ENCODE assay signal across 15 mouse cellular contexts in genomic region chr1:159149721-159150120, GRCm38 (mm10).
DNase-seq lines count a peak whose midpoint lies in the region; ATAC-seq and TF ChIP-seq lines count a peak whose summit lies in the region.
"Had no signal": no experiment of that assay in that cellular context is flagged by ENCODE, and none has a peak within 500 bp of the region (broad histone marks: within the 10 kb centered on the region; RNA-seq: fewer than 3 reads in every experiment).

No protein-coding gene starts in this region.

- peak; percentile 15 to 23 for DNase-seq in cerebellum, adult 18-20 months
- no peak for DNase-seq in cerebellum, adult 11 months
- DNase-seq in hindbrain, embryonic 14.5 days (ENCODE audit: low spot score): no peak
- DNase-seq in hindbrain, postnatal 0 days (ENCODE audit: low spot score): no peak
- peak; percentile 50 to 72 for DNase-seq in cerebellum, postnatal 25 days
- no peak for DNase-seq in lung, postnatal 0 days (ENCODE audit: low spot score)
- no peak for DNase-seq in layer of hippocampus, postnatal 14 days (ENCODE audit: low spot score in 2 of 2)
- DNase-seq: adrenal gland, postnatal 10 days; gastrocnemius, postnatal 36 days; heart, adult 11 months; heart, postnatal 36 days; kidney, adult 11 months had no signal

- no peak overlapping the region for H3K27ac ChIP-seq in hindbrain, embryonic 14.5 days
- H3K27ac ChIP-seq in hindbrain, postnatal 0 days: no peak overlapping the region
- H3K27ac ChIP-seq in lung, postnatal 0 days (ENCODE audit: low read length): no peak overlapping the region
- H3K27ac ChIP-seq: embryonic facial prominence, embryonic 12.5 days; heart, embryonic 13.5 days had no signal

- no peaks in the 10 kb centered on the region for H3K36me3 ChIP-seq in hindbrain, embryonic 14.5 days (replicated peaks; ENCODE audit: control insufficient read depth, insufficient read depth)
- H3K36me3 ChIP-seq in hindbrain, postnatal 0 days (ENCODE audit: insufficient read depth, low read length): no peaks in the 10 kb centered on the region
- no peaks in the 10 kb centered on the region for H3K36me3 ChIP-seq in lung, postnatal 0 days (ENCODE audit: insufficient read depth, low read length)
- H3K36me3 ChIP-seq: embryonic facial prominence, embryonic 12.5 days; forebrain, embryonic 15.5 days; heart, embryonic 13.5 days had no signal

- H3K27me3 ChIP-seq in hindbrain, embryonic 14.5 days (ENCODE audit: control insufficient read depth, insufficient read depth, low read length): no peaks in the 10 kb centered on the region
- no peaks in the 10 kb centered on the region for H3K27me3 ChIP-seq in hindbrain, postnatal 0 days (ENCODE audit: insufficient read depth, low read length)
- H3K27me3 ChIP-seq in lung, postnatal 0 days (replicated peaks; ENCODE audit: insufficient read depth, low read length): no peaks in the 10 kb centered on the region
- H3K27me3 ChIP-seq: embryonic facial prominence, embryonic 12.5 days; forebrain, embryonic 15.5 days; heart, embryonic 13.5 days had no signal

- 0 out of 2 replicates have a peak, but pooled peaks have one; percentile 21 for ATAC-seq in hindbrain, embryonic 14.5 days (ENCODE audit: low FRiP score)
- no peak for ATAC-seq in hindbrain, postnatal 0 days
- ATAC-seq in lung, postnatal 0 days: no peak

- H3K9me3 ChIP-seq in hindbrain, embryonic 14.5 days (ENCODE audit: control insufficient read depth, low read length): no peaks in the 10 kb centered on the region
- no peaks in the 10 kb centered on the region for H3K9me3 ChIP-seq in hindbrain, postnatal 0 days (ENCODE audit: low read length)
- no peaks in the 10 kb centered on the region for H3K9me3 ChIP-seq in lung, postnatal 0 days (ENCODE audit: low read length)
- H3K9me3 ChIP-seq: embryonic facial prominence, embryonic 12.5 days; forebrain, embryonic 15.5 days; heart, embryonic 13.5 days had no signal

- no peak overlapping the region for H3K4me3 ChIP-seq in hindbrain, embryonic 14.5 days (replicated peaks; ENCODE audit: low read length)
- no peak overlapping the region for H3K4me3 ChIP-seq in hindbrain, postnatal 0 days (ENCODE audit: low read length)
- H3K4me3 ChIP-seq in lung, postnatal 0 days (ENCODE audit: low read depth, low read length): no peak overlapping the region
- H3K4me3 ChIP-seq: embryonic facial prominence, embryonic 12.5 days; forebrain, embryonic 15.5 days; heart, embryonic 13.5 days had no signal

- H3K4me2 ChIP-seq in hindbrain, embryonic 14.5 days (replicated peaks): no peak overlapping the region
- no peak overlapping the region for H3K4me2 ChIP-seq in hindbrain, postnatal 0 days (ENCODE audit: low read depth, low read length)
- no peak overlapping the region for H3K4me2 ChIP-seq in lung, postnatal 0 days (replicated peaks; ENCODE audit: low read depth, low read length)
- H3K4me2 ChIP-seq: embryonic facial prominence, embryonic 12.5 days; forebrain, embryonic 15.5 days; heart, embryonic 13.5 days had no signal

- no peak for TF ChIP-seq CTCF in hindbrain, postnatal 0 days (IDR thresholded peaks at IDR 0.05; ENCODE audit: low read depth)
- no peak for TF ChIP-seq CTCF in lung, postnatal 0 days (IDR thresholded peaks at IDR 0.05)

- WGBS in hindbrain, embryonic 14.5 days: 43% methylated on average over 6 of the region's 6 CpGs
- WGBS in hindbrain, postnatal 0 days: 49% methylated on average over 6 of the region's 6 CpGs
- WGBS in lung, postnatal 0 days: 51% methylated on average over 5 of the region's 6 CpGs

- no peaks in the 10 kb centered on the region; the same call in 1 of the 2 replicates for H3K4me1 ChIP-seq in hindbrain, embryonic 14.5 days (replicated peaks; ENCODE audit: control insufficient read depth, insufficient read depth, low read length)
- H3K4me1 ChIP-seq in hindbrain, postnatal 0 days (ENCODE audit: insufficient read depth, low read length): no peaks in the 10 kb centered on the region
- H3K4me1 ChIP-seq in lung, postnatal 0 days (ENCODE audit: insufficient read depth, low read depth, low read length): no peaks in the 10 kb centered on the region
- H3K4me1 ChIP-seq: embryonic facial prominence, embryonic 12.5 days had no signal

- no peak overlapping the region for H3K9ac ChIP-seq in hindbrain, embryonic 14.5 days
- no peak overlapping the region for H3K9ac ChIP-seq in hindbrain, postnatal 0 days (replicated peaks; ENCODE audit: low read length)
- H3K9ac ChIP-seq in lung, postnatal 0 days (replicated peaks; ENCODE audit: low read depth): no peak overlapping the region
- H3K9ac ChIP-seq: embryonic facial prominence, embryonic 12.5 days; forebrain, embryonic 15.5 days; heart, embryonic 13.5 days had no signal

- TF ChIP-seq EP300 in lung, postnatal 0 days (IDR thresholded peaks at IDR 0.05): no peak

Comparison
In these comparisons a context has a peak if more than half of its experiments do, and no peak if none do; other contexts are left out.
1. DNase-seq: peak in cerebellum, adult 18-20 months (2 of 2) and cerebellum, postnatal 25 days (2 of 2); none in cerebellum, adult 11 months (single experiment), hindbrain, embryonic 14.5 days (single experiment), hindbrain, postnatal 0 days (single experiment), lung, postnatal 0 days (single experiment) and layer of hippocampus, postnatal 14 days (0 of 2).